Mouse (Mus musculus) CH12.LX (cell line): ENCODE measurements around the gene Mettl23.
A peak's percentile ranks its signal among the peaks of the same experiment; 100 is the strongest.

Experiments used
- CHD1 ChIP-seq: IDR thresholded peaks from 2 replicates; pipeline ENCODE4 v1.6.1; 2012; ENCODE audit warnings: low read depth, low read length, improper control_type of control experiment, inconsistent platforms
- CTCF ChIP-seq, 2 experiments: IDR thresholded peaks in 1 of 2; conservative IDR thresholded peaks in 1 of 2; 2 replicates each; pipeline ENCODE4 v1.5.1; 2011 to 2012; ENCODE audit warnings: low read depth in 2 of 2, low read length in 2 of 2, improper control_type of control experiment in 1 of 2, inconsistent platforms in 1 of 2, mild to moderate bottlenecking in 1 of 2, moderate library complexity in 1 of 2
- HCFC1 ChIP-seq: IDR thresholded peaks from 2 replicates; pipeline ENCODE4 v1.6.1; 2012; ENCODE audit warnings: low read depth, mild to moderate bottlenecking, inconsistent platforms, low read length, improper control_type of control experiment
- MAFK ChIP-seq: IDR thresholded peaks from 2 replicates; pipeline ENCODE4 v1.6.1; 2011; ENCODE audit warnings: low read length, improper control_type of control experiment; ENCODE audit not compliant: insufficient replicate concordance
- POLR2A ChIP-seq: IDR thresholded peaks from 2 replicates; pipeline ENCODE4 v1.6.1; 2011; ENCODE audit warnings: low read depth, mild to moderate bottlenecking, improper control_type of control experiment, low read length
- POLR2AphosphoS2 ChIP-seq: IDR thresholded peaks from 2 replicates; pipeline ENCODE4 v1.6.1; 2011; ENCODE audit warnings: low read depth, low read length, improper control_type of control experiment
- RAD21 ChIP-seq: IDR thresholded peaks from 2 replicates; pipeline ENCODE4 v1.6.1; 2011; ENCODE audit warnings: low read depth, mild to moderate bottlenecking, low read length, improper control_type of control experiment, moderate library complexity
- SMC3 ChIP-seq: IDR thresholded peaks from 2 replicates; pipeline ENCODE4 v1.6.1; 2011; ENCODE audit warnings: low read depth, low read length, improper control_type of control experiment
- UBTF ChIP-seq: IDR thresholded peaks from 2 replicates; pipeline ENCODE4 v1.6.1; 2012; ENCODE audit warnings: low read depth, mild to moderate bottlenecking, inconsistent platforms, low read length, improper control_type of control experiment, moderate library complexity
- ZC3H11A ChIP-seq: IDR thresholded peaks from 2 replicates; pipeline ENCODE4 v1.6.1; 2012; ENCODE audit warnings: low read depth, mild to moderate bottlenecking, inconsistent platforms, low read length, improper control_type of control experiment
- ZMIZ1 ChIP-seq: IDR thresholded peaks from 2 replicates; pipeline ENCODE4 v1.6.1; 2012; ENCODE audit warnings: low read depth, mild to moderate bottlenecking, inconsistent platforms, low read length, improper control_type of control experiment

- no peak; a peak in 1 of 4 replicates for TF ChIP-seq CTCF (conservative IDR thresholded peaks at IDR 0.05 in 1 of 2, IDR thresholded peaks at IDR 0.05 in 1 of 2; ENCODE audit: low read depth in 2 of 2, low read length in 2 of 2)
- TF ChIP-seq UBTF = no peak
- no peak for TF ChIP-seq POLR2AphosphoS2
- no peak for TF ChIP-seq RAD21
- 0 out of 2 replicates have a peak, but pooled peaks have one; percentile 35 for TF ChIP-seq POLR2A
- TF ChIP-seq HCFC1 = no peak
- TF ChIP-seq ZMIZ1 = no peak
- TF ChIP-seq MAFK = no peak
- no peak for TF ChIP-seq SMC3
- TF ChIP-seq ZC3H11A = no peak
- no peak for TF ChIP-seq CHD1
These were observed 23.0 kb downstream of the Mettl23 start for GRCm38 (mm10) chr11:116865945-116866585.
